Mouse (Mus musculus): Measurements from ENCODE around the gene Gnmt.

Gene Gnmt

GRCm38 (mm10) chr17:46703971-46704886, 24.7 kb downstream of the Gnmt start:
- in situ Hi-C loops (cut with MboI, MseI): no loop called here

GRCm38 (mm10) chr17:46702506-46702905, 26.5 kb downstream of the Gnmt start:
- in situ Hi-C loops (cut with MboI, MseI): no loop called here

- in situ Hi-C loops (cut with MboI, MseI): no loop called here
These were observed 26.9 kb downstream of the Gnmt start for GRCm38 (mm10) chr17:46702100-46702499.

- in situ Hi-C loops (cut with MboI, MseI): no loop called here
These were observed 27.5 kb downstream of the Gnmt start for GRCm38 (mm10) chr17:46701489-46701888.

- in situ Hi-C loops (cut with MboI, MseI): no loop called here
These were observed 29.1 kb downstream of the Gnmt start for GRCm38 (mm10) chr17:46699912-46700311.

GRCm38 (mm10) chr17:46699245-46699644, 29.7 kb downstream of the Gnmt start:
- in situ Hi-C loops (cut with MboI, MseI): no loop called here

- in situ Hi-C loops (cut with MboI, MseI): no loop called here
These were observed 30.5 kb downstream of the Gnmt start for GRCm38 (mm10) chr17:46698515-46698914.

- in situ Hi-C loops (cut with MboI, MseI): no loop called here
These were observed 34.4 kb downstream of the Gnmt start for GRCm38 (mm10) chr17:46694517-46695063.

- in situ Hi-C loops (cut with MboI, MseI): no loop called here
These were observed 37.6 kb downstream of the Gnmt start for GRCm38 (mm10) chr17:46691390-46691789.

GRCm38 (mm10) chr17:46690665-46691064, 38.3 kb downstream of the Gnmt start:
- in situ Hi-C loops (cut with MboI, MseI): no loop called here

GRCm38 (mm10) chr17:46685913-46686312, 43.1 kb downstream of the Gnmt start:
- in situ Hi-C loops (cut with MboI, MseI): no loop called here

GRCm38 (mm10) chr17:46682654-46683389, 46.1 kb downstream of the Gnmt start:
- in situ Hi-C loops (cut with MboI, MseI): no loop called here

- in situ Hi-C loops (cut with MboI, MseI): no loop called here
These were observed 47.4 kb downstream of the Gnmt start for GRCm38 (mm10) chr17:46681466-46682118.

GRCm38 (mm10) chr17:46680760-46681373, 48.1 kb downstream of the Gnmt start, which contains the start of gene Klhdc3:
TSS of gene Klhdc3 (minus strand) at chr17:46680914.
- in situ Hi-C loops (cut with MboI, MseI): no loop called here

GRCm38 (mm10) chr17:46679843-46680759, 48.9 kb downstream of the Gnmt start:
- in situ Hi-C loops (cut with MboI, MseI): no loop called here

- in situ Hi-C loops (cut with MboI, MseI): no loop called here
These were observed 50.1 kb downstream of the Gnmt start for GRCm38 (mm10) chr17:46678911-46679310.

- in situ Hi-C loops (cut with MboI, MseI): no loop called here
These were observed 50.6 kb downstream of the Gnmt start, which contains the start of gene Mea1 for GRCm38 (mm10) chr17:46678416-46678815. TSS of gene Mea1 (plus strand) at chr17:46678793.

All from regulatory T cell (primary cell).